Mouse (Mus musculus): Measurements from ENCODE around the gene Hdhd3. TPM values are rescaled to one million over a fixed set of nuclear protein-coding genes. Genes with fewer than 3 reads are reported as not detected.
A peak's percentile ranks its signal among the peaks of the same experiment; 100 is the strongest.

Hdhd3 gene
- total RNA-seq, 2 experiments from 2014 or later = 6.1 to 6.4 TPM

GRCm38 (mm10) chr4:62514995-62515394 lies 11.7 kb upstream of the Hdhd3 start:
- no peak for DNase-seq
- intact Hi-C loops (cut with DNase I) = loop anchor here (5.0 kb wide), 1 partner anchor 153 kb away; the partner anchor contains the start of genes Fkbp15 and Slc31a1

GRCm38 (mm10) chr4:62513998-62514506 lies 10.8 kb upstream of the Hdhd3 start:
- no peak for DNase-seq
- intact Hi-C loops (cut with DNase I) = no loop called here

GRCm38 (mm10) chr4:62509946-62510345 lies 6.7 kb upstream of the Hdhd3 start:
- peak in 1 of 2 experiments; percentile 37 for DNase-seq
- intact Hi-C loops (cut with DNase I) = loop anchor here (5.0 to 10.0 kb wide), 2 partner anchors 53 to 105 kb away; partner anchors contain the start of genes Cdc26 and Prpf4

GRCm38 (mm10) chr4:62508839-62509238 lies 5.6 kb upstream of the Hdhd3 start:
- intact Hi-C loops (cut with DNase I) = loop anchor here (5.0 to 10.0 kb wide), 2 partner anchors 52 to 104 kb away; partner anchors contain the start of genes Cdc26 and Prpf4

GRCm38 (mm10) chr4:62506798-62507197 lies 3.5 kb upstream of the Hdhd3 start:
- intact Hi-C loops (cut with DNase I) = loop anchor here (2.0 to 10.0 kb wide), 3 partner anchors 49 to 160 kb away; partner anchors contain the start of genes Cdc26 and Prpf4
- peak; percentile 57 to 60 for DNase-seq

More at GRCm38 (mm10) chr4:62508839-62509238, 5.6 kb upstream of the Hdhd3 start:
- no peak for DNase-seq

- intact Hi-C loops (cut with DNase I) = loop anchor here (2.0 to 10.0 kb wide), 3 partner anchors 49 to 159 kb away; partner anchors contain the start of genes Cdc26 and Prpf4
- DNase-seq = no peak
Measured at GRCm38 (mm10) chr4:62505991-62506390, 2.7 kb upstream of the Hdhd3 start.

- intact Hi-C loops (cut with DNase I) = loop anchor here (10.0 kb wide), 1 partner anchor 98 kb away; the partner anchor contains the start of genes Cdc26 and Prpf4
- DNase-seq = no peak
Measured at GRCm38 (mm10) chr4:62502969-62503368, 298 bp downstream of the Hdhd3 start.

- peak; percentile 94 to 95 for DNase-seq
- intact Hi-C loops (cut with DNase I) = loop anchor here (10.0 kb wide), 1 partner anchor 97 kb away; the partner anchor contains the start of genes Cdc26 and Prpf4
Measured at GRCm38 (mm10) chr4:62501964-62502732, 1.1 kb downstream of the Hdhd3 start.

- intact Hi-C loops (cut with DNase I) = loop anchor here (10.0 kb wide), 1 partner anchor 97 kb away; the partner anchor contains the start of genes Cdc26 and Prpf4
- peak; percentile 43 to 45 for DNase-seq
Measured at GRCm38 (mm10) chr4:62501534-62501933, 1.7 kb downstream of the Hdhd3 start.

- DNase-seq = no peak
- intact Hi-C loops (cut with DNase I) = loop anchor here (10.0 kb wide), 1 partner anchor 96 kb away; the partner anchor contains the start of genes Cdc26 and Prpf4
Measured at GRCm38 (mm10) chr4:62500799-62501198, 2.5 kb downstream of the Hdhd3 start.

GRCm38 (mm10) chr4:62496815-62497214 lies 6.5 kb downstream of the Hdhd3 start:
- peak; percentile 45 to 51 for DNase-seq
- intact Hi-C loops (cut with DNase I) = no loop called here

- DNase-seq = peak; percentile 84 to 85
- intact Hi-C loops (cut with DNase I) = no loop called here
Measured at GRCm38 (mm10) chr4:62495946-62496345, 7.3 kb downstream of the Hdhd3 start.

GRCm38 (mm10) chr4:62494230-62494629 lies 9.0 kb downstream of the Hdhd3 start:
- intact Hi-C loops (cut with DNase I) = no loop called here
- no peak for DNase-seq

- intact Hi-C loops (cut with DNase I) = no loop called here
- no peak for DNase-seq
Measured at GRCm38 (mm10) chr4:62492682-62493081, 10.6 kb downstream of the Hdhd3 start.

GRCm38 (mm10) chr4:62487914-62488313 lies 15.4 kb downstream of the Hdhd3 start:
- intact Hi-C loops (cut with DNase I) = no loop called here
- DNase-seq = no peak

GRCm38 (mm10) chr4:62487172-62487571 lies 16.1 kb downstream of the Hdhd3 start:
- DNase-seq = no peak
- intact Hi-C loops (cut with DNase I) = no loop called here

GRCm38 (mm10) chr4:62486162-62486696 lies 17.0 kb downstream of the Hdhd3 start:
- intact Hi-C loops (cut with DNase I) = no loop called here
- DNase-seq = no peak

- intact Hi-C loops (cut with DNase I) = no loop called here
- no peak for DNase-seq
Measured at GRCm38 (mm10) chr4:62485450-62486161, 17.7 kb downstream of the Hdhd3 start.

GRCm38 (mm10) chr4:62484928-62485327 lies 18.3 kb downstream of the Hdhd3 start:
- DNase-seq = no peak
- intact Hi-C loops (cut with DNase I) = no loop called here
